Mouse (Mus musculus): ENCODE results near the gene BC004004.
"Not testable (repeated sequence)": the region's sequence is repeated elsewhere in the genome, so short reads cannot be mapped to it uniquely, and the experiment has no call there.

Gene BC004004

DNA sequence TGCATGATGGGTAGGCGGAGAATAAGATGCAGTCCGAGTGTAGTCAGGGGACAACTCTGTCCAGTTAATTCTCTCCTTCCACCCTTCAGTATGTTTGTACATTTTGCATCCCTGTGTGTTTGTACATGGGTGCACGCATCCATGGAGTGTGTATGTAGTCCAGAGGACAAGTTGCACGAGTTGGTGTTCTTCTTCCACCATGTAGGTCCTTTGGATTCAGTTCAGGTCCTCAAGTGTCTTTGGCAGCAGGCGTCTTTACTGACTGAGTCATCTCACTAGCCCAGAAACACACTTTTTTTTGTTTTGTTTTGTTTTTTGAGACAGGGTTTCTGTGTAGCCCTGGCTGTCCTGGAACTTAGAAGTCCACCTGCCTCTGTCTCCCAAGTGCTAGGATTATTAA, 74.7 kb downstream of the BC004004 start:
- DNase-seq (ENCODE audit: extremely low spot score, low read depth, low spot score): no peak

DNA sequence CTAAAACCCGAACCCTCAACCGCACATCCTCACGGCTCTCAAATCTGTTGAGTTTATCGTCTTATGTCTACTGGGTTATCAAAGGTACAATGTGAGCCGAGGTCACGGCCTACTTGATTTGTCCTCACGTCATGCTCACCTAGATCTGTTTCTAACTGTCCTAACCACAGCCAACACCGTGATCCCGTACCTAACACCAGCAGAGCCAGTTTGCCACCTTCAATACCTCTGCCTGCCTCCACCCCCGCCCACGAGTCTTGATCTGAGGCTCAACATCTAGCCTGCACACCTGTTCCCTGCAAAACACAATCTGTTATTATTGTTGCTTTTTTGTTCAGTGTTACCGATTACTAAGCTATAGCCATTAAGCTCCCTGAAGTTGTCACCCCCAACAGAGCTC, 76.7 kb downstream of the BC004004 start:
- no peak for DNase-seq (ENCODE audit: extremely low spot score, low read depth, low spot score)

DNA sequence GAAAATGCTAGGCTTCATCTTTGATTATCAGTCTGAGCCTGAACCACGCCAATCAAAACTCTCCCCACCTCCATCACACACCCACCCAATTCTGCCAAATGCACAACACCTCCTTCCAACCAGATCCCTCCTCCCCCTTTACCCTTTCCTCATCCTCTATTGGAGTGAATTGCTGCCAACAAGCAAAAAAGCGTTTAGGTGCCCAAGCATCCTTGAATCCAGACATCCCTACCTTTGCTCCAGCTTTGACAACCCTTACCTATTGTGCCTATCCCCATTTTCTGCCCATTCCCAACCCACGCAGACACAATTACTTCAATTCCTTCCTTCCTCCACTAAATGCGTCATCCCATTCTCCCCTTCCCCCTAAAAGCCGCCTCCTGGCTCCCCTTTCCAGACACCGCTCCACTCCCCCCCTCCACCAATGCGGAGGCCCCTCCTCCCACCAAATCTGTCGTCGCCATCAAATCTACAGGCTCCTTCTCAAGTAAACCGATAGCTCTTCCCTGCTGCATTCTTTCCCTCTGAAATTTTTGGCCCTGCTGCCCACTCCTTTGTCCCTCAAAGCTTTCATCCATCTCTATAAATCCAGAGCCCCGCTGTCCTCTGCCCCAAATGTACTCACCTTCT, 78.0 kb downstream of the BC004004 start:
- DNase-seq (ENCODE audit: extremely low spot score, low read depth, low spot score): no peak

DNA sequence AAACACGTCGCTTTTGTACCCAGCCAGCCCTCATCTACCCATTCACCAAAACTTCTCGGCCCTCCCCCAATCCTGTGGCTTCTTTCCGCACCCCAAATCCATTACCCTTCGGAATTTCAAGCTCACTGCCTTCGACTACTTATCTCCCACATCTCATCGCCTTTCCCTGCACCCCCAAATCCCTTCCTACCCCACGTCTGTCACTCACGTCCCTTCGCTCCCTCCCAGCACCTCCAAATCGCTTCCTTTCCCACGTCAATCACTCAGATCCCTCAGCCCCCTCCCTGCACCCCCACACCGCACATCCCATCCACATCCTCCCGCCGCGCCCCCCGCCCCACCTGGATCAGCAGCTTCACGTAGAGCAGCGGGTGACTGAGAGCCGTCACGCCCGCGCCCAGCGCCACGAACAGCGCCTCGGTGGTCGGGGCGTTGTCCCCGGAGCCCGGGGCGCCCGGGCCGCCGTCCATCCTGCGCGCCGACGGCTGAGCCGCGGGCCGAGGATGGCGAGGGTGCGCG, 78.6 kb downstream of the BC004004 start:
- DNase-seq (ENCODE audit: extremely low spot score, low read depth, low spot score): no peak

DNA sequence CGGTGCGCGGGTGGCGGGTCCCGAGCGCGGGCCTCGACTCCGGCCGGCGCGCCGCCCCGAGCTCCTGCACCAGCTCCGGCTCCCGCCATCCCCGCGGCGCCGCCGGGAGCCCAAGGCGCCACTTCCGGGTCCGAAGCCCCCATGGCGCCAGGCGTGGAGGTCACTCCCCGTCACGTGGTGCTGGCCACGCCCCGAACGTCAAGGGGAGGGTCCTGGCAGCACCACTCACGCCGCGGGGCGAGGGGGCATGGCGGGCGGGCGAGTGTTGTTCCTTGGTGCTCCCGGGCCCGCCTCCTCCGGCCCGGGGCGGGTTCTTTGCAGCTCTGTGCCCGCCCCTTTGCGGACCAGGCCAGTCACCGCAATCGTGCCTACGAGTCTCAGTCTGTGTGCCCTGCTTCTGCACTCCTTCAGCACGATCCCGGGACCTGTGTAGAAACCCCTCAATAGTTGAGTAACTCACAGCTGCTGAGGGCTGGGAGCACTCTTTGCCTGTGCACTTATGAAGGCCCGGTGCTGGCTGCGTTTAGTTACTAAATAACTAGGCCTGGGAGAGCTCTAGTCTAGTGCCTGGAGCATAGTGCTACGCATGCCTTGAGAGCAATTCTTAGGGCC, 79.2 kb downstream of the BC004004 start, which contains the start of gene Mtch1:
TSS of gene Mtch1 (minus strand) at position 290 of the 612 bp plus-strand sequence.
- peak; percentile 83 for DNase-seq (ENCODE audit: extremely low spot score, low read depth, low spot score)

DNA sequence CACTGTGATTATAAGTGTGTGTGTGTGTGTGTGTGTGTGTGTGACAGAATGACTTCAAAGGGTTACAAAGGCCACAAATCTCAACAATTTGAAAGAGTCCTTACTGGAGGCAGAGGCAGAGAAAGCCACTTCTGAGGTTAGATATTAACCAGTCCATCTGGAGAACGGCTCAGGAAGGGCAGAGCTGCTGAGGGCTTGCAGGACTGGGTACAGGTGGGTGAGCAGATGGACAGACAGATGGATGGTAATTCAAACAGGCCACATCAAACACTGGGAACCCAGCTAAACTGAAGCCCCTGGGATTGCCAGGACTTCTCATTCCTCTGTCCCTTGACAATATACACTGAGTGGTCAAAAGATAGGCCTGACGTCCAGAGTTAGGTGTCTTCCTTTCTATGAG, 80.4 kb downstream of the BC004004 start:
- no peak for DNase-seq (ENCODE audit: extremely low spot score, low read depth, low spot score)

DNA sequence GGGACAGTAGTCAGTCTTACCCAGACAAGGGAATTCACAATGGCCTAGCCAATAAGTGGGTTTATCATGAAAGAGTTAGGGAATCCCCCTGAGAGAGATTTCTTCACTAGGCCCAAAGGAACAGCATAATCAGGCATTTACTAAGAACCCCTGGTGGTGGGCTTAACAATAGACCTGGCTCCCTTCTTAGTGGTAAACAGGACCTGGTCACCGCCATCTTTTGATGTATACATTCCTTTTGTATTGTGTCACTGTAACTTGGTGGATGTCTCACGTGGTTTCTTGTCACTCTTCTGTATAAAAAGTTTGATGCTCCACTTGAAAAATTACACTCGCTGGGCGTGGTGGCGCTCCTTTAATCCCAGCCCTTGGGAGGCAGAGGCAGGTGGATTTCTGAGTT, 82.5 kb downstream of the BC004004 start:
- DNase-seq (ENCODE audit: extremely low spot score, low read depth, low spot score): not testable (repeated sequence)

DNA sequence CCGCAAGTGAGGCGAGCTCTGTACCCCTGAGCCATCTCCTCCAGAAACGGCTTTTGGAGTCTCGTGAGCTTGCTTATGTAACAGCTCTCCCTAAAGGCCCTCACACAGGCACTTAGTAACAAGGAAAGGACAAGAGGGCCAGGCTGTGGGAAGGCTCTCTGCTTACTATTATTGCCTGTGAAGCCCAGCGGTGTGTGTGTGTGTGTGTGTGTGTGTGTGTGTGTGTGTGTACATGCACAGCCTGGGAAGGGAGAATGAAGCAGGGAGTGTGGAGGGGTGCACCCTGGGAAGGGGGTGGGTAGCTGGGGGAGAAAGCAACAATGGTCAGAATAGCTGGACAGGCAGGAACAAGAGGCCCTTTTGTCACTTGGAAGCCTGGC, 86.9 kb downstream of the BC004004 start:
- no peak for DNase-seq (ENCODE audit: extremely low spot score, low read depth, low spot score)

DNA sequence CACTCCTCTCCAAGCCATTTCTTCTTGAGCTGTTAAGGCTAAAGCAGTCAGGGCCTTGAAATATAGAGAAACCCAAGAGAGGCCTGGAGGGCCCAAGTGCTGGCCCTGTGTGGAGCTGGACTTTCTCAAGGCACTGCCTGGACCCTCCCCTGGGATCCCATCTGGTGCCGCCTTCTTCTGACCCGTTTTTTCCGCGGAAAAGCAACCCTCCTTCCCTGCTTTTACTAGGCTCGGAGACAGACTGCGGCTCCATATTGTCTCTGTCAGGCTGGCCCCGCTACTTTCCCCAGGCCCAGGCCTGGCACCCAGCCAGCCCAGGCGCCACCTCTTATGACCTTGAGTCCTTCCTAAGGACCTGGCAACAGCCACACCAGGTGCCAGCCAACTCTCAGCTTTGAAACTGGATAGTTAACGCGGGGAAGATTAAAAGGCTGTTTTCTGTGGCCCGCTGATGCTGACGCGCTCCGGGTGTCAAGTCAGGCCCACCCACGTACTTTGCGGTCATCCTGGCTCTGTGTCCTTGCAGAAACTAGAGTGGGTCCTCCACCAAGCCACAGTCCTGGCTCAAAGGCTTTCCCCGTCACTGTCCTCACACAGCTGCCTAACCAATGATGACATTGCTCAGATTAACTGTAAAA, 87.4 kb downstream of the BC004004 start:
- DNase-seq (ENCODE audit: extremely low spot score, low read depth, low spot score): no peak

DNA sequence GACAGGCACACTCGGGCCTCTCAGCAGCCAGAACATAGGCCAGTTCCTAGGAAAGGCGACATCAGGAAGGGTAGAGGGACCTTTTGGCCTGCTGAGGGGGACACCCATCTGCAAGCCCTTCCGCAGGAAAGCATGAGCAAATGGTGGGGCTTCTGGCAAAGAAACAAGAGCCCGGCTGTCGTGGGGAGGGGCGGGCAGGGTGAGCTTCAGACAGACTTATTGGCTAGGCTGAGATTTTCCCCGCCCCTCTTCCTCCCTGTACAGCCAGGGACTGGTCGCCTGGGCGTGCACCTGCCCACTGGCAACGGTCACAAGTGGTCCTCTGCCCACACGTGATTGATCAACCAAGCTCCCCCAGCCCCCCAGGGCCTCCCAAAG, 87.9 kb downstream of the BC004004 start:
- DNase-seq (ENCODE audit: extremely low spot score, low read depth, low spot score): no peak

DNA sequence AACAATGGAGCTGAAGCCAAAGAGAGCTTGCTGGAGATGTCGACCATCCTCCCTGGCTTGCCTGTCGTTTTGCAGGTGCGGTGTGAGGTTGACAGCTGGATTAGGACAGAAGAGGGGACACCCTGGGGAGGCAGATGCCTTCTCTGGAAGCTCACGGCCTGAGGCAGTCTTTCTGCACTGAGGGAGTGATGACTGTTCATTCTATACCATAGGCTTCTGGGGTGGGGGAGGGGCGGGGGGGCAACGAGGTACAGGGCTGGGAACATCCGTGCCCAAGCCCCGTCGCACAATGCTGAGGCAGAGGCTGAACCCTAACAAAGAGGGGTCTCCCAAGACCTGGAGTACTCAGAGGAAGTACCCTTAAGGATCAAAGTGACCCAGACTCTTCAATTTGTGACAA, 88.3 kb downstream of the BC004004 start:
- DNase-seq (ENCODE audit: extremely low spot score, low read depth, low spot score): no peak

DNA sequence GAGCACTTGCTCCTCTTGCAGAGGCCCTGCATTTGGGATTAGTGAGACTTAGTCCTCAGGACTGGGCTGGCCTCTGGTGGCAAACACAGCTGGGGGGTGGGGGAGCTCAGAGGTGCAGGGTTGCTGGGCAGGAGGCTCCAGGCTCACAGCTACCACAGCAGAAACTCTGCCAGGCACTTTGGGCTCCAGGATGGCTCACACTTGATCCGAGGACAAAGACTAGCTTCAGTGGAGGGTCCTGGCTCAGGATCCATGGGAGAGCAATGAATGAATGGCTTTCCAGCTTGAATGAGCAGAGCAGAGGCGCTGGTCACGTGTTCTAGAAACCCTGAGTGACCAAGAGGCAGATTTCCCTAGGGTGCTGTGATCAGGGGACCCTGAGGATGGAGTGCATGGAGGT, 90.3 kb downstream of the BC004004 start:
- DNase-seq (ENCODE audit: extremely low spot score, low read depth, low spot score): no peak

DNA sequence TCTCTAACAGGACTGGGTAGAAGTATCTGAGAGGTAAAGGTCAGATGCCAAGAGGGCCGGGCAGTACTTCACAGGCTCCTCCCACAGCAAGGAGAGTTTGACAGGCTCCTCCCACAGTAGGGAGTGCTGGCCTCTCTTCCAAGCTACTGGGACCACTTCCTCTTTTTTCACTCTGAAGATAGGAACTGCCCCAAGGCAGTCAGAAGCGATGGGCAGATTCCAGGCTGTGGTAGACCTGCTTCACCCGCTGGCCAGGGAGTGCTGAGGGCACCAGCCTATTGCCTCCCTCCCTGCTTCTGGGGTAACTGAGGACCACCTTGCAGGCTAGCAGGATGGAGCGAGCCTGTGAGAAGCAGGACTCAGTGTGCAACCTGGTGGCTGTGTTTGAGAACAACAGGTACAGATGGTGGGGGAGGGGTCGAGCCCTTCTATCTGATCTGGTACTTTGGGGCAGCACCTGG, 92.2 kb downstream of the BC004004 start, which contains the start of gene Fgd2:
TSS of gene Fgd2 (plus strand) at position 154 of the 461 bp plus-strand sequence.
- no peak for DNase-seq (ENCODE audit: extremely low spot score, low read depth, low spot score)

DNA sequence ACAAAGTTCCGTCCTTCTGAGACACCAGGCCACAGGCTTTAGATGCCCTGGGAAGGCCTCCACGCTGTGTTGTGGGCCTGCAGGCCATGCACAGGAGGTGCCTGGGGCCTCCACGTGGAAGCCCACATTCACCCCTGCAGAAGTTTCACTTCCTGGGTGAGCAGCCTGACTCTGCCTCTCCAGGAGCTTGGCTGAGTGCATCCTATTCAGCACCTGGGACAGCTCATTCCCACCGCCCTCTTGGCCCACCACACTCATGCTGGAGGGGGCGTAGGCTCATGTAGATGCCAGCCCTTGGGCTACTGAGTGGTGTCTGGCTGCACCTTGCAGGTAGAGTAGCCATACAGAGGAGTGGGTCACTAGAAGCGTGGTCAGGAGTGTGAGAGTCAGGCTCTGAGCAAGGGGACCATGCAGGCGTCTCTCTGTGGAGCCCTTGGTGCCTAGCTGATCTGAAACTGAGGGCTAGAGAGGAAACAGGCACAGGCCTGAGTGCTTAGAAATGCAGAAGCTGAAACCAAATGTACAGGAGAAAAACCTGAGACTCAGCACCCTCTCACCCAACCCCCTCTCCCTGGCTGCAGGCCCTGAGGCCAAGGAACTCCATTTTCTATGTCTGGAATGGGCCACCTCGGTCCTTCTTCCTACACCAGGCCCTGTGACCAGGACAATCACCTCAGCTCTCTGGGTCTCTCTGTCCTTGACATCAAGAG, 93.5 kb downstream of the BC004004 start:
- no peak for DNase-seq (ENCODE audit: extremely low spot score, low read depth, low spot score)

DNA sequence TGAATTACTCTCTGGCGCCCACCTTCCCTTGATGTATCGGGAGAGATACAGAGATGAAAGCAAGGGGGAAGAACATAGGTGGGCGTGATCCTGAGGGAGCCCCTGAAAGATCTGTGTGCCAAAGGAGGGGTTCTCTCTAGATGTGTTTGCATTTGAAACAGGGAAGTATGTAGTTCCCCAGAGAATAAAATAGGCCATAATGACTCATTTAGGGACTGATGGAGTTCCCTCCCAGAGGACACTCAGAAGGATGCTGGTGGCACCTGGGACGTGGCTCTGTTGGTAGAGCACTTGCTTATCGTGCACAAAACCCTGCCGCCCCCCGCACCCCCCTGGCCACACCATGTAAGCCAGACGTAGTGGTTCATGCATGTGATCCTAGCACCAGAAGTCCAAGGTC, 94.5 kb downstream of the BC004004 start:
- DNase-seq (ENCODE audit: extremely low spot score, low read depth, low spot score): no peak
